Comparison of ENCODE assay signal across 9 mouse cellular contexts in the genomic region with DNA sequence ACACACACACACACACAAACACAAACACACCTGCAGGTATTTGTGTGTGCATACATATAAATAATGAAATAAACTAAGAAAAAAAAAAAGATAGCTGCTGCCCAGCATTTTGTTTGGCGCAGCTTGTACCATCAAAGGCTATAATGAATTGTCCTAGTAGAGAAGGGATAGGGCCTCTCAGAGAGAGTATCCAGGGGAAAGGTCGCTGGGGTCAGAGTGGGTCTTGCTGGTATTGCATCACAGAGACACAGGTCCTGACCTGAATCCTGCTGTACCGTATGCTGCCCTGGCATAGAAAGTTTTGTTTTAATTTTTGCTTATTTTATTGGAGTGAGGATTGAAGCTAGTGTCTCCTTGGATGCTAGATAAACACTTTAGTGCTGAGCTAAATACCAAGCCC. TPM values are rescaled to one million over a fixed set of nuclear protein-coding genes. Genes with fewer than 3 reads are reported as not detected.
A peak's percentile ranks its signal among the peaks of the same experiment; 100 is the strongest.
DNase-seq lines count a peak whose midpoint lies in the region; ATAC-seq and TF ChIP-seq lines count a peak whose summit lies in the region.
"Had no signal": no experiment of that assay in that cellular context is flagged by ENCODE, and none has a peak within 500 bp of the region (broad histone marks: within the 10 kb centered on the region; RNA-seq: fewer than 3 reads in every experiment).

No protein-coding gene starts in this region.

- no peaks in the 10 kb centered on the region for H3K27me3 ChIP-seq in kidney, embryonic 16.5 days (ENCODE audit: insufficient read depth, low read length)
- H3K27me3 ChIP-seq in kidney, adult 2 months (replicated peaks; ENCODE audit: control insufficient read depth, insufficient read depth, low read length) = no peaks in the 10 kb centered on the region
- no peaks in the 10 kb centered on the region for H3K27me3 ChIP-seq in forebrain, embryonic 14.5 days (replicated peaks; ENCODE audit: control insufficient read depth, insufficient read depth, low read length)
- no peaks in the 10 kb centered on the region for H3K27me3 ChIP-seq in limb, embryonic 14.5 days (ENCODE audit: control insufficient read depth, insufficient read depth, low read length)
- no peaks in the 10 kb centered on the region for H3K27me3 ChIP-seq in neural tube, embryonic 13.5 days

- no peak overlapping the region; the same call in 1 of the 2 replicates for H3K27ac ChIP-seq in kidney, embryonic 16.5 days (ENCODE audit: low read length)
- H3K27ac ChIP-seq in kidney, adult 2 months (ENCODE audit: insufficient read depth, low read depth, low read length) = no peak overlapping the region
- no peak overlapping the region for H3K27ac ChIP-seq in forebrain, embryonic 14.5 days (ENCODE audit: low read depth, low read length)
- no peak overlapping the region for H3K27ac ChIP-seq in limb, embryonic 14.5 days (replicated peaks; ENCODE audit: low read depth, low read length)
- no peak overlapping the region for H3K27ac ChIP-seq in neural tube, embryonic 13.5 days (replicated peaks)

- peak overlapping the region; percentile 83 for H3K4me2 ChIP-seq in kidney, embryonic 16.5 days (replicated peaks; ENCODE audit: low read depth, low read length)
- H3K4me2 ChIP-seq in forebrain, embryonic 14.5 days (ENCODE audit: low read length) = peak overlapping the region; percentile 74
- peak overlapping the region; percentile 57; the same call in 1 of the 2 replicates for H3K4me2 ChIP-seq in limb, embryonic 14.5 days (replicated peaks; ENCODE audit: low read depth, low read length, severe bottlenecking)
- peak overlapping the region; percentile 92 for H3K4me2 ChIP-seq in neural tube, embryonic 13.5 days

- H3K36me3 ChIP-seq in kidney, embryonic 16.5 days (ENCODE audit: insufficient read depth, low read length) = no peaks in the 10 kb centered on the region
- H3K36me3 ChIP-seq in kidney, adult 2 months (ENCODE audit: control insufficient read depth, insufficient read depth, low read length) = no peaks in the 10 kb centered on the region
- no peaks in the 10 kb centered on the region for H3K36me3 ChIP-seq in forebrain, embryonic 14.5 days (ENCODE audit: control insufficient read depth, insufficient read depth, low read length)
- H3K36me3 ChIP-seq in limb, embryonic 14.5 days (ENCODE audit: control insufficient read depth, insufficient read depth, low read length) = no peaks in the 10 kb centered on the region; the same call in 1 of the 2 replicates
- H3K36me3 ChIP-seq in neural tube, embryonic 13.5 days = no peaks in the 10 kb centered on the region

- no peak for ATAC-seq in kidney, embryonic 16.5 days (ENCODE audit: low FRiP score, low TSS enrichment)
- ATAC-seq in forebrain, embryonic 14.5 days = no peak
- ATAC-seq in limb, embryonic 14.5 days (ENCODE audit: low FRiP score, low read depth) = no peak
- ATAC-seq in neural tube, embryonic 13.5 days (ENCODE audit: low read depth) = no peak

- H3K9ac ChIP-seq in kidney, embryonic 16.5 days (replicated peaks; ENCODE audit: low read length) = peak overlapping the region; percentile 93; the same call in 1 of the 2 replicates
- peak overlapping the region; percentile 84 for H3K9ac ChIP-seq in forebrain, embryonic 14.5 days (ENCODE audit: low read length)
- H3K9ac ChIP-seq in limb, embryonic 14.5 days (ENCODE audit: low read depth, low read length, severe bottlenecking) = no peak overlapping the region
- peak overlapping the region; percentile 86 for H3K9ac ChIP-seq in neural tube, embryonic 13.5 days

- H3K4me3 ChIP-seq in kidney, embryonic 16.5 days (ENCODE audit: low read length) = peak overlapping the region; percentile 92
- no peak overlapping the region for H3K4me3 ChIP-seq in kidney, adult 2 months (ENCODE audit: insufficient read depth, low read depth, low read length)
- H3K4me3 ChIP-seq in forebrain, embryonic 14.5 days (ENCODE audit: low read depth, low read length) = no peak overlapping the region
- no peak overlapping the region for H3K4me3 ChIP-seq in limb, embryonic 14.5 days (replicated peaks; ENCODE audit: low read length)
- H3K4me3 ChIP-seq in neural tube, embryonic 13.5 days = no peak overlapping the region; the same call in 1 of the 2 replicates

- H3K4me1 ChIP-seq in kidney, embryonic 16.5 days (ENCODE audit: insufficient read depth, low read length) = peaks cover 37% of the 10 kb centered on the region
- peaks cover 3% of the 10 kb centered on the region; the same call in 1 of the 2 replicates for H3K4me1 ChIP-seq in kidney, adult 2 months (ENCODE audit: control insufficient read depth, insufficient read depth, low read length)
- H3K4me1 ChIP-seq in forebrain, embryonic 14.5 days (ENCODE audit: control insufficient read depth, insufficient read depth, low read length) = peaks cover 11% of the 10 kb centered on the region; the same call in 1 of the 2 replicates
- peaks cover 15% of the 10 kb centered on the region for H3K4me1 ChIP-seq in limb, embryonic 14.5 days (ENCODE audit: control insufficient read depth, insufficient read depth, low read length)
- peaks cover 22% of the 10 kb centered on the region for H3K4me1 ChIP-seq in neural tube, embryonic 13.5 days (replicated peaks)

- no peaks in the 10 kb centered on the region for H3K9me3 ChIP-seq in kidney, embryonic 16.5 days (ENCODE audit: low read length)
- no peaks in the 10 kb centered on the region for H3K9me3 ChIP-seq in forebrain, embryonic 14.5 days (replicated peaks; ENCODE audit: control insufficient read depth, low read length)
- H3K9me3 ChIP-seq in limb, embryonic 14.5 days (ENCODE audit: control insufficient read depth, low read length) = no peaks in the 10 kb centered on the region
- H3K9me3 ChIP-seq in neural tube, embryonic 13.5 days = no peaks in the 10 kb centered on the region

- DNase-seq in kidney, adult 2 months = no peak
- no peak for DNase-seq in forebrain, embryonic 14.5 days (ENCODE audit: low spot score)
- DNase-seq in limb, embryonic 14.5 days (ENCODE audit: low spot score) = no peak
- no peak for DNase-seq in frontal cortex, postnatal 25 days (ENCODE audit: low spot score in 2 of 2)
- DNase-seq in adrenal gland, postnatal 4 days (ENCODE audit: low spot score in 2 of 2) = no peak
- no peak for DNase-seq in gastrocnemius, adult 8-10 months (ENCODE audit: low spot score in 2 of 2)
- DNase-seq: lung, postnatal 4 days had no signal

- TF ChIP-seq CTCF in kidney, adult 2 months (conservative IDR thresholded peaks at IDR 0.05; ENCODE audit: insufficient read depth, insufficient read length, low read depth, low read length) = no peak

- no peak for TF ChIP-seq POLR2A in kidney, adult 2 months (IDR thresholded peaks at IDR 0.05; ENCODE audit: low read depth, low read length)
- no peak for TF ChIP-seq POLR2A in limb, embryonic 14.5 days (IDR thresholded peaks at IDR 0.05; ENCODE audit: borderline replicate concordance, extremely low read depth, insufficient read depth, insufficient read length)

- 35% methylated on average over 3 of the region's 3 CpGs for WGBS in kidney, embryonic 16.5 days
- WGBS in kidney, adult 2 months = 58% methylated on average over 3 of the region's 3 CpGs
- WGBS in forebrain, embryonic 14.5 days = 45% methylated on average over 3 of the region's 3 CpGs
- WGBS in limb, embryonic 14.5 days = 27% methylated on average over 3 of the region's 3 CpGs
- 25% methylated on average over 3 of the region's 3 CpGs for WGBS in neural tube, embryonic 13.5 days

RNA-seq across cellular contexts. Expression of a gene that starts 0.6 kb away (rescaled TPM):
- polyA plus RNA-seq in kidney, embryonic 16.5 days (2015; fragmentation: Nextera tagmentation; extraction: Ambion mirVana) = 72.0 and 73.3 TPM in 2 replicates
- 8.2 and 11.1 TPM in 2 replicates for polyA plus RNA-seq in kidney, adult 2 months (2012; rRNA removed)
- 31.7 and 34.3 TPM in 2 replicates for polyA plus RNA-seq in forebrain, embryonic 14.5 days (2014; fragmentation: Nextera tagmentation; extraction: Ambion mirVana)
- 33.5 and 36.4 TPM in 2 replicates for polyA plus RNA-seq in limb, embryonic 14.5 days (2012; rRNA removed)
- 74.1 and 79.1 TPM in 2 replicates for polyA plus RNA-seq in limb, embryonic 14.5 days (2014; fragmentation: Nextera tagmentation; extraction: Ambion mirVana)
- 23.9 and 28.8 TPM in 2 replicates for polyA plus RNA-seq in neural tube, embryonic 13.5 days (2015; fragmentation: Nextera tagmentation; extraction: Ambion mirVana)
- total RNA-seq in adrenal gland, postnatal 4 days (2021) = 10 to 100 TPM; 38.8 to 40.7 TPM
- 10 to 100 TPM; 15.3 to 18.8 (median 16.9) TPM for total RNA-seq in gastrocnemius, adult 8-10 months (2022)
